Mouse (Mus musculus) C2C12 (cell line): ENCODE data around the gene Dpf3.

Experiments
- CTCF ChIP-seq: IDR thresholded peaks from one replicate; pipeline ENCODE4 v1.5.1; 2011; ENCODE audit not compliant: control insufficient read depth, insufficient read depth, insufficient read length
- FOSL1 ChIP-seq: IDR thresholded peaks from one replicate; pipeline ENCODE4 v1.8.0; 2011; ENCODE audit warnings: mild to moderate bottlenecking, low read length; ENCODE audit not compliant: poor library complexity, insufficient read depth, severe bottlenecking
- MYOD1 ChIP-seq: IDR thresholded peaks from one replicate; pipeline ENCODE4 v1.6.1; 2011; ENCODE audit warnings: low read depth; ENCODE audit not compliant: control insufficient read depth, insufficient read length

- TF ChIP-seq CTCF (no peak), FOSL1 (no peak), MYOD1 (no peak)
Observed at GRCm38 (mm10) chr12:83381072-83381471, 106.4 kb downstream of the Dpf3 start.
